Mouse (Mus musculus): ENCODE results near the gene Pld6. TPM values are rescaled to one million over a fixed set of nuclear protein-coding genes. Genes with fewer than 3 reads are reported as not detected.
A peak's percentile ranks its signal among the peaks of the same experiment; 100 is the strongest.

Gene Pld6
- total and polyA plus RNA-seq, 3 experiments, result not detected

GRCm38 (mm10) chr11:59809670-59810474 lies 22.4 kb upstream of the Pld6 start, which contains the start of gene Flcn (continued):
- peak; percentile 12 for TF ChIP-seq IRF4 (IDR thresholded peaks at IDR 0.05; ENCODE audit: low read depth, low read length)
- no peak for TF ChIP-seq CHD2 (IDR thresholded peaks at IDR 0.05; ENCODE audit: low read length)

GRCm38 (mm10) chr11:59809071-59809669 lies 21.7 kb upstream of the Pld6 start:
- Histone ChIP-seq H3K36me3 (replicated peaks in 1 of 2; ENCODE audit: control insufficient read depth in 1 of 2, insufficient read depth in 1 of 2, low read length in 1 of 2) (peaks cover 35 to 40% of the 10 kb centered on the region in 2 experiments), H3K27me3 (replicated peaks) (no peaks in the 10 kb centered on the region), H3K27ac (ENCODE audit: insufficient read depth, low read depth) (peak overlapping the region; percentile 94), H3K9ac (ENCODE audit: insufficient read depth, low read depth) (peak overlapping the region; percentile 97), H3K4me1 (ENCODE audit: control insufficient read depth in 1 of 2, insufficient read depth in 2 of 2) (peaks cover 9 to 61% of the 10 kb centered on the region in 2 experiments), H3K4me3 (replicated peaks in 1 of 3; ENCODE audit: low read depth in 2 of 3, low read length in 2 of 3, poor library complexity in 1 of 3) (peak overlapping the region; percentile 67 to 96 (median 92)), H3K4me2 (ENCODE audit: insufficient read depth, low read depth, poor library complexity, severe bottlenecking) (peak overlapping the region; percentile 89), H3K9me3 (replicated peaks; ENCODE audit: low read length) (no peaks in the 10 kb centered on the region), H3K79me2 (replicated peaks; ENCODE audit: control insufficient read depth, extremely low read depth, insufficient read depth, poor library complexity, severe bottlenecking) (peaks cover 16% of the 10 kb centered on the region)
- peak; percentile 50 for DNase-seq (ENCODE audit: extremely low read depth)
- in situ Hi-C loops (cut with MboI; ENCODE audit: low pct_ligation_motif_present, low pct_unique_long_range_greater_than_20kb, low sequenced_read_pairs), result no loop called here
- dilution Hi-C loops (cut with MboI; ENCODE audit: extremely low pct_ligation_motif_present, extremely low pct_unique_long_range_greater_than_20kb, low sequenced_read_pairs), result no loop called here
- TF ChIP-seq NELFE (IDR thresholded peaks at IDR 0.05; ENCODE audit: low read depth, low read length) (no peak), ETS1 (conservative IDR thresholded peaks at IDR 0.05; ENCODE audit: low read depth, low read length) (no peak), CTCF (conservative IDR thresholded peaks at IDR 0.05 in 1 of 2, IDR thresholded peaks at IDR 0.05 in 1 of 2; ENCODE audit: low read depth in 2 of 2, low read length in 2 of 2) (no peak), MYC (IDR thresholded peaks at IDR 0.05; ENCODE audit: low read depth, low read length) (no peak), ZKSCAN1 (IDR thresholded peaks at IDR 0.05; ENCODE audit: borderline replicate concordance, low read depth, low read length) (no peak), CHD2 (IDR thresholded peaks at IDR 0.05; ENCODE audit: low read length) (peak; percentile 63), RAD21 (IDR thresholded peaks at IDR 0.05; ENCODE audit: low read depth, low read length) (no peak), E2F4 (IDR thresholded peaks at IDR 0.05; ENCODE audit: insufficient replicate concordance, low read depth, low read length) (no peak), ELF1 (IDR thresholded peaks at IDR 0.05; ENCODE audit: low read depth, low read length) (no peak), MAZ (IDR thresholded peaks at IDR 0.05; ENCODE audit: low read depth, low read length) (peak; percentile 28; the same call in 1 of the 2 replicates), KAT2A (IDR thresholded peaks at IDR 0.05; ENCODE audit: insufficient replicate concordance, low read length) (no peak), TBP (conservative IDR thresholded peaks at IDR 0.05; ENCODE audit: low read depth, low read length) (no peak), GABPA (IDR thresholded peaks at IDR 0.05; ENCODE audit: insufficient replicate concordance, low read depth, low read length) (no peak), MAFK (IDR thresholded peaks at IDR 0.05; ENCODE audit: insufficient replicate concordance, low read length) (no peak), MAX (IDR thresholded peaks at IDR 0.05; ENCODE audit: low read length) (peak; percentile 74; the same call in 1 of the 2 replicates), USF2 (conservative IDR thresholded peaks at IDR 0.05; ENCODE audit: low read depth, low read length) (peak; percentile 55), POLR2AphosphoS2 (IDR thresholded peaks at IDR 0.05; ENCODE audit: low read depth, low read length) (no peak), PAX5 (IDR thresholded peaks at IDR 0.05; ENCODE audit: low read length) (no peak), CHD1 (IDR thresholded peaks at IDR 0.05; ENCODE audit: low read depth, low read length) (no peak), BHLHE40 (IDR thresholded peaks at IDR 0.05; ENCODE audit: low read depth, low read length) (peak; percentile 96), JUN (IDR thresholded peaks at IDR 0.05; ENCODE audit: insufficient read depth, low read depth, low read length) (no peak), RCOR1 (conservative IDR thresholded peaks at IDR 0.05; ENCODE audit: low read depth, low read length) (no peak), ZNF384 (IDR thresholded peaks at IDR 0.05; ENCODE audit: low read depth, low read length) (no peak), ZMIZ1 (IDR thresholded peaks at IDR 0.05; ENCODE audit: low read depth, low read length) (no peak; the same call in 1 of the 2 replicates), IRF4 (IDR thresholded peaks at IDR 0.05; ENCODE audit: low read depth, low read length) (no peak), MXI1 (IDR thresholded peaks at IDR 0.05; ENCODE audit: low read depth, low read length) (peak; percentile 50), SIN3A (IDR thresholded peaks at IDR 0.05; ENCODE audit: low read length) (peak; percentile 59; the same call in 1 of the 2 replicates), USF1 (IDR thresholded peaks at IDR 0.05; ENCODE audit: low read depth, low read length) (peak; percentile 65), POLR2A (IDR thresholded peaks at IDR 0.05; ENCODE audit: low read depth, low read length) (no peak), HCFC1 (IDR thresholded peaks at IDR 0.05; ENCODE audit: low read depth, low read length) (no peak), JUND (conservative IDR thresholded peaks at IDR 0.05; ENCODE audit: low read depth, low read length) (no peak), SMC3 (IDR thresholded peaks at IDR 0.05; ENCODE audit: low read depth, low read length) (no peak), UBTF (IDR thresholded peaks at IDR 0.05; ENCODE audit: low read depth, low read length) (no peak), TCF12 (IDR thresholded peaks at IDR 0.05; ENCODE audit: low read depth, low read length) (no peak), EP300 (IDR thresholded peaks at IDR 0.05; ENCODE audit: low read length) (no peak), MEF2A (IDR thresholded peaks at IDR 0.05; ENCODE audit: borderline replicate concordance, low read depth, low read length) (no peak)
